Mouse (Mus musculus) intestine, postnatal 0 days (tissue): ENCODE measurements around the gene Col4a3. TPM values are rescaled to one million over a fixed set of nuclear protein-coding genes. Genes with fewer than 3 reads are reported as not detected.

Experiments
- ATAC-seq: fragments of 200-750 bp; cut with Nextera tagmentation; 2 replicates; pipeline ENCODE4 v1.8.0; 2017; ENCODE audit warnings: mild to moderate bottlenecking, moderate TSS enrichment, moderate library complexity
- H3K27ac ChIP-seq: fragments of 300-500 bp; sonication (generic); 2 replicates; pipeline ENCODE4 v1.5.1; 2014; ENCODE audit warnings: mild to moderate bottlenecking, low read depth, low read length, moderate library complexity
- H3K27me3 ChIP-seq: fragments of 300-500 bp; sonication (generic); replicated peaks from 2 replicates; pipeline ENCODE4 v1.6.1; 2014; ENCODE audit warnings: low read length, mixed read lengths; ENCODE audit not compliant: control insufficient read depth, insufficient read depth
- H3K36me3 ChIP-seq: fragments of 300-500 bp; sonication (generic); 2 replicates; pipeline ENCODE4 v1.6.1; 2014; ENCODE audit warnings: mild to moderate bottlenecking, moderate library complexity; ENCODE audit not compliant: control insufficient read depth, insufficient read depth
- H3K4me1 ChIP-seq: fragments of 300-500 bp; sonication (generic); replicated peaks from 2 replicates; pipeline ENCODE4 v1.6.1; 2014; ENCODE audit warnings: antibody characterized with exemption, low read length, mixed read lengths; ENCODE audit not compliant: control insufficient read depth, insufficient read depth
- H3K4me2 ChIP-seq: fragments of 300-500 bp; sonication (generic); replicated peaks from 2 replicates; pipeline ENCODE4 v1.6.1; 2014; ENCODE audit warnings: low read depth, mild to moderate bottlenecking, moderate library complexity
- H3K4me3 ChIP-seq: fragments of 300-500 bp; sonication (generic); 2 replicates; pipeline ENCODE4 v1.5.1; 2014; ENCODE audit warnings: low read depth, low read length
- H3K9ac ChIP-seq: fragments of 300-500 bp; sonication (generic); 2 replicates; pipeline ENCODE4 v1.6.1; 2014; ENCODE audit warnings: mild to moderate bottlenecking, low read depth, low read length
- H3K9me3 ChIP-seq: fragments of 300-500 bp; sonication (generic); 2 replicates; pipeline ENCODE4 v1.6.1; 2016; ENCODE audit warnings: mixed run types; ENCODE audit not compliant: control insufficient read depth
- CTCF ChIP-seq: sonication (generic); IDR thresholded peaks from 2 replicates; pipeline ENCODE4 v1.5.1; 2016; ENCODE audit warnings: low read depth, mild to moderate bottlenecking, control low read depth, antibody characterized with exemption, moderate library complexity
- WGBS: fragments of 180-500 bp; shearing (Covaris S2); extraction: QIAGEN DNeasy Blood & Tissue Kit; methylation state at CpG from one replicate; pipeline ENCODE4 v1.1.7; 2014; 5-methylcytosine and 5-hydroxymethylcytosine counted together
- polyA plus RNA-seq: library from polyadenylated mRNA; unstranded; fragments of >200 nt; fragmentation: Nextera tagmentation; extraction: Ambion mirVana; gene quantifications from 2 replicates; pipeline ENCODE4 v1.2.1, GENCODE M21; 2015

The Col4a3 gene
- polyA plus RNA-seq, 1 experiment from 2014 or later = 0.42 TPM

GRCm38 (mm10) chr1:82747714-82748452 is 161.2 kb downstream of the Col4a3 start:
- WGBS = 77% methylated on average over 2 of the region's 2 CpGs
- H3K9ac ChIP-seq = no peak overlapping the region
- H3K27ac ChIP-seq = no peak overlapping the region
- no peak overlapping the region for H3K4me2 ChIP-seq
- TF ChIP-seq CTCF = no peak
- no peaks in the 10 kb centered on the region for H3K4me1 ChIP-seq
- no peaks in the 10 kb centered on the region for H3K9me3 ChIP-seq
- H3K27me3 ChIP-seq = no peaks in the 10 kb centered on the region
- no peak for ATAC-seq
- no peak overlapping the region for H3K4me3 ChIP-seq
- peaks cover 33% of the 10 kb centered on the region for H3K36me3 ChIP-seq

- H3K9ac ChIP-seq = no peak overlapping the region
- H3K27me3 ChIP-seq = no peaks in the 10 kb centered on the region
- WGBS = 68% methylated on average over 1 of the region's 1 CpGs
- ATAC-seq = no peak
- no peak overlapping the region for H3K27ac ChIP-seq
- H3K4me3 ChIP-seq = no peak overlapping the region
- TF ChIP-seq CTCF = peak; percentile 62
- no peaks in the 10 kb centered on the region for H3K9me3 ChIP-seq
- H3K4me1 ChIP-seq = no peaks in the 10 kb centered on the region; the same call in none of the 2 replicates
- peaks cover 56% of the 10 kb centered on the region for H3K36me3 ChIP-seq
- H3K4me2 ChIP-seq = no peak overlapping the region
Measured at GRCm38 (mm10) chr1:82759520-82759919, 172.8 kb downstream of the Col4a3 start.

GRCm38 (mm10) chr1:82761454-82762169 is 174.9 kb downstream of the Col4a3 start:
- no peaks in the 10 kb centered on the region; the same call in none of the 2 replicates for H3K4me1 ChIP-seq
- H3K9me3 ChIP-seq = no peaks in the 10 kb centered on the region
- H3K27ac ChIP-seq = peak overlapping the region; percentile 28; the same call in 1 of the 2 replicates
- H3K27me3 ChIP-seq = no peaks in the 10 kb centered on the region
- H3K9ac ChIP-seq = no peak overlapping the region
- WGBS = 62% methylated on average over 8 of the region's 8 CpGs
- peaks cover 41% of the 10 kb centered on the region for H3K36me3 ChIP-seq
- ATAC-seq = peak; percentile 29
- peak overlapping the region; percentile 9; the same call in 1 of the 2 replicates for H3K4me2 ChIP-seq
- no peak overlapping the region for H3K4me3 ChIP-seq
- no peak for TF ChIP-seq CTCF

GRCm38 (mm10) chr1:82762274-82762673 is 175.6 kb downstream of the Col4a3 start:
- 79% methylated on average over 1 of the region's 1 CpGs for WGBS
- no peaks in the 10 kb centered on the region for H3K9me3 ChIP-seq
- no peak overlapping the region for H3K27ac ChIP-seq
- no peak overlapping the region; the same call in 1 of the 2 replicates for H3K4me2 ChIP-seq
- H3K9ac ChIP-seq = no peak overlapping the region
- no peak overlapping the region for H3K4me3 ChIP-seq
- H3K36me3 ChIP-seq = peaks cover 36% of the 10 kb centered on the region
- no peaks in the 10 kb centered on the region for H3K27me3 ChIP-seq
- no peaks in the 10 kb centered on the region; the same call in none of the 2 replicates for H3K4me1 ChIP-seq
- peak; percentile 58 for TF ChIP-seq CTCF
- no peak for ATAC-seq

GRCm38 (mm10) chr1:82766227-82766626 is 179.5 kb downstream of the Col4a3 start:
- 23% methylated on average over 1 of the region's 1 CpGs for WGBS
- Histone ChIP-seq H3K36me3 (peaks cover 5% of the 10 kb centered on the region; the same call in 1 of the 2 replicates), H3K4me2 (peak overlapping the region; percentile 62), H3K4me3 (peak overlapping the region; percentile 43; the same call in 1 of the 2 replicates), H3K9ac (no peak overlapping the region), H3K4me1 (no peaks in the 10 kb centered on the region; the same call in 1 of the 2 replicates), H3K9me3 (no peaks in the 10 kb centered on the region), H3K27ac (peak overlapping the region; percentile 91), H3K27me3 (no peaks in the 10 kb centered on the region)
- no peak for TF ChIP-seq CTCF
- peak; percentile 68 for ATAC-seq

- Histone ChIP-seq H3K4me1 (no peaks in the 10 kb centered on the region; the same call in 1 of the 2 replicates), H3K9me3 (no peaks in the 10 kb centered on the region), H3K27me3 (no peaks in the 10 kb centered on the region), H3K36me3 (peaks cover 1% of the 10 kb centered on the region; the same call in 1 of the 2 replicates), H3K4me3 (peak overlapping the region; percentile 43), H3K27ac (peak overlapping the region; percentile 91), H3K9ac (0 out of 2 replicates have a peak overlapping the region, but pooled peaks have one; percentile 58), H3K4me2 (peak overlapping the region; percentile 62)
- whole genome bisulfite sequencing = 21% methylated on average over 4 of the region's 4 CpGs
- no peak for TF ChIP-seq CTCF
- ATAC-seq = peak; percentile 73
Measured at GRCm38 (mm10) chr1:82766641-82767040, 179.9 kb downstream of the Col4a3 start.
